Mouse (Mus musculus) G1E (cell line): ENCODE results near the gene Sugct.

Experiments used
- CTCF ChIP-seq: IDR thresholded peaks from 2 replicates; pipeline ENCODE4 v1.5.1; 2012; ENCODE audit warnings: low read depth, low read length, inconsistent platforms, mixed read lengths
- GATA1 ChIP-seq: IDR thresholded peaks from 2 replicates; pipeline ENCODE4 v1.6.1; 2012; ENCODE audit warnings: borderline replicate concordance, low read length, inconsistent platforms, mixed read lengths
- POLR2AphosphoS5 ChIP-seq: IDR thresholded peaks from 2 replicates; pipeline ENCODE4 v1.6.1; 2012; ENCODE audit warnings: low read depth, low read length, inconsistent platforms; ENCODE audit not compliant: insufficient replicate concordance
- TAL1 ChIP-seq: conservative IDR thresholded peaks from 2 replicates; pipeline ENCODE4 v1.6.1; 2012; ENCODE audit warnings: low read depth, low read length, inconsistent platforms, mixed read lengths

GRCm38 (mm10) chr13:17081618-17082017, 613.7 kb downstream of the Sugct start:
- TF ChIP-seq CTCF (no peak), POLR2AphosphoS5 (no peak), GATA1 (no peak), TAL1 (no peak)
